Mouse (Mus musculus): ENCODE measurements at regions not wholly inside any gene's neighbourhood (a gene's known extent, or its start where the extent isn't known, plus 50 kb on each side); places are given as distances from the start of the nearest gene placed in this dataset.

DNA sequence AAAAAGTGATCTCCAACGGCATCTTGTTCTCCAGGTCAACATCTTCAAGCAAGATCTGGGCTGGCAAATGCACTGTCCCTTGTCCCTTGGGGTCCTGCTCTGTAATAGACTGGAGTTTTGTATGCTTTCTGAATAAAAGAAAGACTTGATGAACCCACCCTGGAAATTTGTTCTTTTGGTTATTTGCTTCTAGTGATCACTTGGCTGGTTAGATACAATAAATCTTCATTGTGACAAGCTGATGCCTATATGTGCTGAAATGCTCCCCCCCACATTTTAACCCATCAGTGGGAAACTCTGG, 65.0 kb downstream of the Dmac1 start:
- H3K9ac ChIP-seq (ENCODE audit: low read length): no peak overlapping the region
- H3K4me1 ChIP-seq (ENCODE audit: control insufficient read depth, insufficient read depth, low read length): no peaks in the 10 kb centered on the region
- H3K4me2 ChIP-seq (ENCODE audit: low read depth): no peak overlapping the region
- H3K4me3 ChIP-seq (ENCODE audit: low read depth, low read length): no peak overlapping the region
- no peak overlapping the region for H3K27ac ChIP-seq (ENCODE audit: low read depth, low read length)
- no peaks in the 10 kb centered on the region for H3K27me3 ChIP-seq (ENCODE audit: control insufficient read depth, insufficient read depth, low read length)
- no peak for DNase-seq (ENCODE audit: low spot score)
- H3K9me3 ChIP-seq (ENCODE audit: control insufficient read depth, low read length): no peaks in the 10 kb centered on the region
- H3K36me3 ChIP-seq (ENCODE audit: control insufficient read depth, insufficient read depth, low read length): no peaks in the 10 kb centered on the region
- ATAC-seq (ENCODE audit: insufficient read depth, low FRiP score, low TSS enrichment): peak; percentile 14
- 82% methylated on average over 1 of the region's 1 CpGs for whole genome bisulfite sequencing

DNA sequence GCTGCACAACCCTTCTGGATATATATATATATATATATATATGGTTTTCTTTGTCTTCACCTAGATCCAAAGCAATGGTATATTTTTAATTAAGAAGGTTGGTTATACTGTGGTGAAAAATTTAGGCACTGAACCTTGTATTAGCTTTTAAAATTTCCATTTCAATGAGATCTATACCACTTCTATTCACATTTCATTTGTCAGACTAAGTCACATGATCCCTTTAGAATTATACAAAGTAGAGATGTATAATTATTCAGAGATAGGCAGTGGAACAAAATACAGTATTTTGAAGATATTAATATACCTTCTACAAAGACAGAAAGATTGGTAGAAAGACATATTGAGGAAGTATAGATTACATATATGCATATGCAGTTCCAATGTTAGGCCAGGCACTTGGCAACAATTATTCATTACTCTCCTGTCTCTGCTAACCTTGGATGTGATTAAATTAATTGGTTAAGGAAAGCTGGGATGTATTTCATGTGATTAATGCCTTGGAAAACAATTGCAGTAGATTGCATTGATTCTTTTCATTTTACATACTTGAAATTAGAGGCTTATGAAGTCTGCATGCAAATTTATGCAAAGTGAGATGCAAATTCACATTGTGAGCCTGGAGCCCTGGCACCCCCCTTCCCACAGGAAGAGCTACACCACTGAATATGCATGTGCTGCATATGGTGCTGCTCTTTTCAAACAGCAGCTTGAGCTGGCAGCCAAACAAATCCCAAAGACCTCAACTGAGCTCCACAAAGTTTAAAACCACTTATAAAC, 65.5 kb downstream of the Dmac1 start:
- peak; percentile 19 for DNase-seq (ENCODE audit: low spot score)

More for the DNA sequence above, 65.5 kb downstream of the Dmac1 start:
- no peak overlapping the region for H3K27ac ChIP-seq (ENCODE audit: low read depth, low read length)
- H3K27me3 ChIP-seq (ENCODE audit: control insufficient read depth, insufficient read depth, low read length): no peaks in the 10 kb centered on the region
- no peak overlapping the region for H3K9ac ChIP-seq (ENCODE audit: low read length)
- peak; percentile 93 for ATAC-seq (ENCODE audit: insufficient read depth, low FRiP score, low TSS enrichment)
- H3K4me1 ChIP-seq (ENCODE audit: control insufficient read depth, insufficient read depth, low read length): no peaks in the 10 kb centered on the region
- no peaks in the 10 kb centered on the region for H3K9me3 ChIP-seq (ENCODE audit: control insufficient read depth, low read length)
- H3K36me3 ChIP-seq (ENCODE audit: control insufficient read depth, insufficient read depth, low read length): no peaks in the 10 kb centered on the region
- no peak overlapping the region for H3K4me2 ChIP-seq (ENCODE audit: low read depth)
- no peak overlapping the region for H3K4me3 ChIP-seq (ENCODE audit: low read depth, low read length)

Data from neural tube, embryonic 11.5 days (tissue).